Mouse (Mus musculus) layer of hippocampus, adult 9-10 months (tissue): ENCODE data around the gene Gmeb2.

ENCODE experiments used
- DNase-seq: peaks from one replicate; pipeline ENCODE4 v3.0.0; 2022; ENCODE audit warnings: low spot score

Gmeb2 gene

GRCm38 (mm10) chr2:181287958-181288350, at the start of gene Gmeb2:
Gene Gmeb2 (minus strand): TSS chr2:181288035.
- peak; percentile 91 for DNase-seq

DNA sequence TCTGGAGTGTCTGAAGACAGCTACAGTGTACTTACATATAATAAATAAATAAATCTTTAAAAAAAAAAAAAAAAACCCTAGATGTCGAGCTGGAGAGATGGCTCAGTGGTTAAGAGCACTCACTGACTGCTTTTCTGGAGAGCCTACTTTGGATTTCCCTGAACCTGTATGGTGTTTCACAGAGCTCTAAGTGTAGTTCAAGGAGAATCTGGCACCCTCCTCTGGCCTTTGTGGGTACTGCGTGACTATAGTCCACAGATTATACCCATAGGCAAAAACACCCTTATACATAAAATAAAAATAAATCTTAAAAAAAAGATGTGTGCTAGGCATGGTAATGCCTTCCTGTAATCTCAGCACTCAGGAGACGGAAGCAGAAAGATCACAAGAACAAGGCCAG, 46.2 kb upstream of the Gmeb2 start:
- peak; percentile 85 for DNase-seq

DNA sequence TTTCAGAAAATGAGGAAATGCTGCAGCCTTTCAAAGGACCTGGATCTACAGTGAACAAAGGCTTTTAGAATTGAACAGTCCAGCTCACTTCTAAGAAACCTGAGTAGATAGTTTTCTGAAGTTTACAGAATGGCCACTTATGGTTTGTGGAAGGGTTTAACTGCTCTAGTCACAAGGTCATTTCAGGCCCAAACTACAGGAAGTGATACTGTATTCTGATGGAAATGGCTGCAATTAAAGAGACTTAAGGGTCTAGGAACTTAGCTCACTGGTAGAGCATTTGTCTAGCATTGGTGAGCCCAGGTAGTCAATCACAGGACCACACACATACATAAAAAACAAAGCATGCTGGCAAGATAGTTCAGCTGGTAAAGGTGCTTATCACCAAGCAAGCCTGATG, 44.7 kb upstream of the Gmeb2 start:
- no peak for DNase-seq

DNA sequence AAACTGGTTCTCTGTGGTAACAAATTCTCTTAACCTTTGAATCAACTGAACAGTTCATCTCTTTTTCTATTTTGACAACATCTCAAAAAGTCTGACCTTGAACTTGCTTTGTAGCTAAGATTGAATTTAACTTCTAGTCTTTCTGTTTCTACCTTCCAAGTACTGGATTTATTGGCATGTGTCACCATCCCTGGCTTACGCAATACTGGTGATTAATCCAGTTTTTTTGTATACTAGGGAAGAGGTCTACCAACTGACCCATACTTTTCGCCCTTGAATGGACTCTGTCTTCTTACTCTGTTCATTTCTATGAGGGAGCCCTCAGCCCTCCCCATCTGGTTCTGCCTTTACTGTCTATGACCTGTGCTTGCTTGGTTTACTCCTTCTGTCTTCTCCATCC, 38.3 kb upstream of the Gmeb2 start:
- no peak for DNase-seq

- DNase-seq, result no peak
Observed at GRCm38 (mm10) chr2:181322136-181322535, 34.3 kb upstream of the Gmeb2 start.

DNA sequence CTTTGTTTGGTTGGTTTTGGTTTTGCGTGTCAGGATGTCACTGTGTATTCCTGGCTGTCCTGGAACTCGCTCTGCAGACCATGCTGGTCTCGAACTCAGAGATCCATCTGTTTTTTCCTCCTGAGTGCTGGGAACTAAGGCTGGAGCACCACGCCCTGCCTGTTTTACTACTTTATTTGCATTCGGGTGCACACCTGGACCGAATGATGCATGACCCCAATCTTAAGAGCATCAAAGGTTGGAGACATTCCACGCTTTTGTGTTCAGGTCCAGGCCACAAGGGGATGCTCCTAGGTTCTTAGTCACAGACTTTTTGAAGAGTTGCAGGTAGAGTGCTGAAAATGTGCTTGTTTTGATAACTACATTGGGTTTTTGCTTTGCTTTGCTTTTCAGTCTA, 32.3 kb upstream of the Gmeb2 start:
- no peak for DNase-seq

DNA sequence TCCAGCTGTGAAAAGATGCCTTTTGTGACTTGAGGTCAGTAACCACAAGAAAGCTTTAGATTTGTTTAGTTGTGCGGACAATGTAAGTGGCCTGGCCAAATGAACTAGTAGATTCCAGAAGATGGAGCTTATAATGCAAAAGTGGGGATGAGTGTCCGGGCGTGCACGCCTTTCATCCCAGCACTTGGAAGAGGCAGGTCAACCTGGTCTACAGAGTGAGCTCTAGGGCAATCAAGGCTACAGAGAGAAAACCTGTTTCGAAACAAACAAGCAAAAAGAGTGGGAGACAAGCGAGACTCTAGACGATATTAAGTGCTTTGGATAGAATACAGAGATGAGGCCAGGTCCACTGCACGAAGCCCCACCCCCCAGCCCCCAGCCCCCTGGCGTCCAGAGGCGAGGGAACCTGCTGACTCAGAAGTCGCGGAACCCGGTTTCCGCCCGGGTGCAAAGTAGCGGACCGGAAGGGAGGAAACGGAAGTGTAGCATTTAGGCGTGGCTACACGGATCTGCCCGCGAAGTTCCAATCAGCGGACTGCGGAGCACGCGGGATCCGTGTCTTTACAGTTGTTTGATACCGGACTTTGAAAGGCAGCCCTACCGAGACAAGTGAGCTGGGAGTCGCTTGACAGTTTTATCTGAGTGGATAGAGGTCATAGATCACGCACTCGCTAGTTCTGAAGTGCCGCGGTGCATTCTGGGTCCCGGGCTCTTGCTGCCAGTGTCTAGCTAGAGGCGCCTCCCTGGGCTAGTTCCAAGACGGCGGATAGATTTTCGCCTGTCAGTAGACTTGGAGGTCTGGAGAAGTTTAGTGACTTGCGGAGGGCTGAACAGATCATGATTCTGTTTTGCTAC, 31.6 kb upstream of the Gmeb2 start, which contains the start of gene Rtel1:
Gene Rtel1, plus strand, starts transcription at position 492 of the 855 bp plus-strand sequence.
- DNase-seq, result peak; percentile 40

GRCm38 (mm10) chr2:181314080-181314810, 26.4 kb upstream of the Gmeb2 start, which contains the start of gene Stmn3:
Gene Stmn3 (minus strand): TSS chr2:181314500.
- no peak for DNase-seq

- DNase-seq, result no peak
Observed at GRCm38 (mm10) chr2:181313344-181314079, 25.7 kb upstream of the Gmeb2 start.

GRCm38 (mm10) chr2:181313006-181313343, 25.1 kb upstream of the Gmeb2 start:
- DNase-seq, result no peak

GRCm38 (mm10) chr2:181312435-181312834, 24.6 kb upstream of the Gmeb2 start:
- no peak for DNase-seq

DNA sequence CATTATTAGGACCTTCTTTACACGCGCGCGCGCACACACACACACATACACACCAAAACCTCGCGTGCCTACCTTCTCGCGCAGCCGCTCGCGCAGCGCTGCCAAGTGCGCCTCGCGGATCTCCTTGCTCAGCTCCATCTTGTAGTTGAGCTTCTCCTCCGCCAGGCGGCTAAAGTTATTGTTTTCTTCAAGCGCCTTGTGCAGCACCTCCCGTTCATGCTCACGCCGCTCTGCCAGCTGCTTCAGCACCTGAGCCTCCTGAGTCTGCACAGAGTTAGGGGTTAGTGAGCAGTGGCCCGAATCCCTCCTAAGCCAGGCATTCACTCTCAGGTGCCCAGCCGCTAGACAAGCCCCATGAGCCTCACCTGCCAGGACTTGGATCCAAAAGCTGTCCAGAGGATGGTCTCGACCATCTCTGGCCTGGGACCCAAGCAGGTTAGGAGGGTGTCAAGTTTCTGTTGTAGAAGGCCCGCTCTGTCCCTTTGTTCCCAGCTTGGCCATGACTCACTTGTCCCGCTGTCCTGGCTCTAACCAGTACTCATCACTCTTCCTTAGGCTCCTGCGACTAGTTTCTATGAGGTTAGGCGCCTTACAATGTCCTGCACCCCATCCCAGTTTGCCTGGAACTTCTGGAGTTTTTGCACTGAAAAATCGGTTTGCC, 19.4 kb upstream of the Gmeb2 start:
- DNase-seq, result no peak

DNA sequence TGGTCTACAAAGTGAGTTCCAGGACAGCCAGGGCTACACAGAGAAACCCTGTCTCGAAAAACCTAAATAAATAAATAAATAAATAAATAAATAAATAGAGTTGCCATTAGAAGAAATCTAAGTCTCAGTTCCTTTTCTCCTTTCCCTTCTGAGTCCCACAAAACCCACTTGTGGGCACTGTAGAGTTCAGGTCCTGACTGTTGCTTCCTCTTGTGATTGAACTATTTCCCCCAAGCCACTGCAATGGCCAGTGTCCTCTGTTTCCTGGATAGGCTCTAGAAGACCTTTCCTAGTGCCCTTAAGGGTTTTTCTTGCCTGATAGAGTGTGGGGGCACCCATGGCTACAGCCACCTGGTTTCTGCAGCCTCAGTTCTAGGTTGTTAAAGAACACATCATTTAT, 17.1 kb upstream of the Gmeb2 start:
- DNase-seq, result no peak

DNA sequence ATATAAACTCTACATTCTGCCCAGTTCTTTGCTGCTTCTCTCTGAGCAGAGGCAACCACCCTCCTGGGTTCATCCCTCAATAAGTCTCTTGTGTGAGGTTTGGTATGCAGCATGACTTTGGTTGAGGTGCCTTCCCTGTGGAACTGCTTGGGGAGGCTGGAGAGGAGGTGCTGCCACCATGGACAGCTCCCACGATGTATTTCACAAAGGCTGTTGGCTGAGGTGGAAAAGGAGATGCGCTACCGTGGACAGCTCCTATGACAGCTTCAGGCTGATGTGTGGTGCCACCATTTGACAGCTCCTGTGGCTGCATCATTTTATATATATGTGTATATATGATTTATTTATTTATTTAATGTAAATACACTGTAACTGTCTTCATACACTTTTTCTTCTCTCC, 14.2 kb upstream of the Gmeb2 start:
- no peak for DNase-seq

DNA sequence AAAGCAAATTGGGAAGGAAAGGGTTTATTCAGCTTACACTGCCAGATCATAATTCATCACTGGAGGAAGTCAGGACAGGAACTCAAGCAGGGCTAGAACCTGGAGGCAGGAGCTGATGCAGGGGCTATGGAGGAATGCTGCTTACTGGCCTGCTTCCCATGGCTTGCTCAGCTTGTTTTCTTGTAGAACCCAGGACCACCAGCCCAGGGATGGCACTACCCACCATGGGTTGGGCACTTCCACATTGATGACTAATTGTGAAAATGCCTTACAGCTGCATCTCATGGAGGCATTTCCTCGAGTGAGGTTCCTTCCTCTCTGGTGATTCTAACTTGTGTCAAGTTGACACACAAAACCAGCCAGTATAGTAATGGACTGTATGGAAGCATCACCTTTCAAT, 3.1 kb upstream of the Gmeb2 start:
- DNase-seq, result no peak

DNA sequence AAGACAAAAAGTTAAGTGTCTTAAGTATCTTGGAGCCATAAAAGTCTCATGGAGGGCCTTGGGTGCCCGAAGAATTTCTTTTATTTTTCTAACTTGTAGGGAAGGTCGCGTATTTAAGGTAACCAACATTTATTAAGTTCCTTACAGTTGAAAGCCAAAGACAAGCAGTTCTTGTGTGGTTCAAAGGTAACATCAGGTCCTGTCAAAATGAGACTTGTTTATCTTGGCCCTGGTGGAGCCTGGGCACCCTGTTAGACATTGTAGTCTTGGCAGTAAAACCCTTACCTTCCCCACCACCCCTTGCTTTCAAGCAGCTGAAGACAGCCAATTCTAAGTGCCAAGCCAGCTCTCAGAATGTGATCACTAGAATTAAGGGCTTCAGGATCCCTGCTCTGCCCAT, 856 bp upstream of the Gmeb2 start:
- DNase-seq, result no peak

GRCm38 (mm10) chr2:181287338-181287957, 387 bp downstream of the Gmeb2 start:
- peak; percentile 42 for DNase-seq

GRCm38 (mm10) chr2:181286629-181287337, 1.1 kb downstream of the Gmeb2 start:
- DNase-seq, result no peak

DNA sequence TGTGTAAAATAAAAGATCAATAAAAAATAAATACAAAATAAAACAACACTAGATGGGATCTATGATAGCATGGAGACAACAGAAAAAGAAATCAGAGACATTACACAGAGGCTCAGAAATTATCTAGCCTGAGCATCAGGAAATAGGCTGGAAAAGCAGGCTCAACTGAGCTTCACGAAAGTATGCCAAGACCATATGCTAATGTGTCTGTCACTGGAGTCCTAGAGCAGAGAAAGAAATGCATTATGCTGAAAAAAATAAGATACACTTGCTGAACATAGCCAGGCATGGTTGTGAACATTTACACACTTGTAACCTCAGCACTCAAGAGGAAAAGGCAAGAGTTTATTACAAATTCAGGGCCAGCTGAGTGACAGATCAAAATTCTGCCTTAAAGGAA, 7.9 kb downstream of the Gmeb2 start:
- no peak for DNase-seq

DNA sequence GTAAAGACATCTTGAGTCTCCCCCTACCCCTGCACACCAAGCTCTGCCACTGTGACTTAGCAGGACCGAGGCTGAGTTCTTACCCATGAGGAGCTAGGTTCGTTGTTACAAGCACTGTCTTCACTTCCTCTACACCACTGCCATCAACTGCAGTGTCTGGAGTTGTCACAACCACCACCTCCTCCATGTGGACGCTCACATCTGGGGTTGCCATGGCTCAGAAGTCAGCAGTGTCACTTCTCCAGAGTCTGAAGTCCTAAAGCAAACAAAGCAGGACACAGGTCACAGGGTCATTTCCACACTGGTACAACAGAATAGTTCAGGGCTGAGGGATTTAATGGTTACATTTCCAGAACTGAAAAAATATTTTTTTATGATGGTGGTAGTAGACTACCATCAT, 10.0 kb downstream of the Gmeb2 start:
- DNase-seq, result no peak

- DNase-seq, result no peak
Observed at GRCm38 (mm10) chr2:181276766-181277165, 11.1 kb downstream of the Gmeb2 start.
